Mouse (Mus musculus): ENCODE measurements at regions not wholly inside any gene's neighbourhood (a gene's known extent, or its start where the extent isn't known, plus 50 kb on each side); places are given as distances from the start of the nearest gene placed in this dataset.

- no peak for DNase-seq (ENCODE audit: low read depth, low spot score)
Measured at GRCm38 (mm10) chr8:95979223-95979622, 90.9 kb upstream of the Got2 start.

GRCm38 (mm10) chr8:95974889-95975288 lies 86.5 kb upstream of the Got2 start:
- DNase-seq (ENCODE audit: low read depth, low spot score) = no peak

GRCm38 (mm10) chr8:95974231-95974630 lies 85.9 kb upstream of the Got2 start:
- no peak for DNase-seq (ENCODE audit: low read depth, low spot score)

- no peak for DNase-seq (ENCODE audit: low read depth, low spot score)
Measured at GRCm38 (mm10) chr8:95973571-95973970, 85.2 kb upstream of the Got2 start.

- DNase-seq (ENCODE audit: low read depth, low spot score) = no peak
Measured at GRCm38 (mm10) chr8:95968828-95969227, 80.5 kb upstream of the Got2 start.

GRCm38 (mm10) chr8:95966430-95966829 lies 78.1 kb upstream of the Got2 start:
- DNase-seq (ENCODE audit: low read depth, low spot score) = no peak

GRCm38 (mm10) chr8:95952257-95952656 lies 63.9 kb upstream of the Got2 start:
- no peak for DNase-seq (ENCODE audit: low read depth, low spot score)

- DNase-seq (ENCODE audit: low read depth, low spot score) = peak; percentile 67
Measured at GRCm38 (mm10) chr8:95951794-95952193, 63.4 kb upstream of the Got2 start.

Measured in brain, embryonic 18.5 days (tissue).